Mouse (Mus musculus): Measurements from ENCODE around the gene Notch2.

GRCm38 (mm10) chr3:98027371-98027774 lies 14.0 kb downstream of the Notch2 start:
- no peak for TF ChIP-seq CTCF (IDR thresholded peaks at IDR 0.05; ENCODE audit: low read depth)
- TF ChIP-seq EP300 (IDR thresholded peaks at IDR 0.05; ENCODE audit: low read depth): no peak
